Mouse (Mus musculus) gonadal fat pad, adult 2 months (tissue): ENCODE measurements around the gene 4930452B06Rik. TPM values are rescaled to one million over a fixed set of nuclear protein-coding genes. Genes with fewer than 3 reads are reported as not detected.

Source experiments
- DNase-seq: peaks from one replicate; pipeline ENCODE4 v3.0.0-alpha.2; 2012; ENCODE audit warnings: low read depth
- polyA plus RNA-seq: library from polyadenylated mRNA; depleted of rRNA; stranded (reverse); fragments of >200 nt; gene quantifications from 2 replicates; pipeline ENCODE4 v1.2.3, GENCODE M21; 2012

The 4930452B06Rik gene
- polyA plus RNA-seq, 1 experiment, result 1.8 TPM

DNA sequence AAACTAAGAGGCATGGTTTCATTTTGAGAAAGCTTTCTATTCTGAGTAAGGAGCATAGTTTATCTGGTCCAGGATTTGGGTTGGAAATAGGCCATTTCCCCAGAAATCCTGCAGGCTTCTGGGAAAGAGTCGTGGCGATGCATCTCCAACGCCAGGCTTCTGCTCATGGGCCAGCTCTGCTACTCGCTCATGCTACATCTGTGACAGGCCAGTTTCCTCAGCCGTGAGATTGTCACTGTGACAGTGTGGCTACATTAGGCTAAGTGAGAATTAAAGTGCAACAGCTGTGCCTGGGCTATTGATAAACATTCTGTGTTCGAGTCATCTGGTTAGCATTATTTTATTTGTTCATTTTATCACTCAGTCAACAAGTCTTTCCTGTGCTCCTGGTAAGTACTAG is 140.8 kb downstream of the 4930452B06Rik start:
- DNase-seq, result no peak

DNA sequence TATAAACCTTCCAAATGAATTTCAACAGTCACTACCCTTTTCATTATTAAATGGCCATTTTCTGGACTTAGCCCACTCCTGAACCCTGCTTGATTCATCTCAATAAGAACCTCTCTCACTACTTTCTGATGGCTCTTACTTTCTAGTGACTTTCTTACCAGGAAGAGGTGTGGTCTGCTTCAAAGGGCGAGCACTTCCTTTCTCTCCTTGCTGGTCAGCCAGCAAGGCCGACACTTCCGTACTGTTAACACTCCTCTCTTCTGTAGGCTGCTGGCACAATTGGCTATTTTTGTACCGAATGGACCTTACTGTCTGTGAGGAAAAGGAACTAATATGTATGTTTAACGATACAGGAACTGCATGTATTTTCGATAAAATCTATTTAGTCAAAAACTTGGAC is 148.4 kb downstream of the 4930452B06Rik start:
- DNase-seq, result no peak

DNA sequence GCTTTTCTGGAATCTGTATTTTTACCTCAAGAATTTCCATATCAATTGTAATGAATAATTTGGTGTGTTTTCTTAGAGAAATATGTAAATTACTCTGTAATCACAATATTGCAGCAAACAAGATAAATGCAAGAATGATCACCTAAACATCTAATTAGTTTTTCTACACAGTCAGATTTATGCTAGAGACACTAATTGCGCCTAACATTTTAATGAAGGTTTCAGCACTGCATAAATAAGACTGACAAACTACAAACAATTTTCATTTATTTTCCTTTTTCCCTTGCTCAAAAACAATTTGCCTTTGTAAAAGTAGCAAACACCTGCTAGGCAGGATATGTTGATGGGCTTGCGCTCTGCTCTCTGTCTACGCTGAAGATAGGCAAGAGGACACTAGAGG is 152.0 kb downstream of the 4930452B06Rik start:
- no peak for DNase-seq

DNA sequence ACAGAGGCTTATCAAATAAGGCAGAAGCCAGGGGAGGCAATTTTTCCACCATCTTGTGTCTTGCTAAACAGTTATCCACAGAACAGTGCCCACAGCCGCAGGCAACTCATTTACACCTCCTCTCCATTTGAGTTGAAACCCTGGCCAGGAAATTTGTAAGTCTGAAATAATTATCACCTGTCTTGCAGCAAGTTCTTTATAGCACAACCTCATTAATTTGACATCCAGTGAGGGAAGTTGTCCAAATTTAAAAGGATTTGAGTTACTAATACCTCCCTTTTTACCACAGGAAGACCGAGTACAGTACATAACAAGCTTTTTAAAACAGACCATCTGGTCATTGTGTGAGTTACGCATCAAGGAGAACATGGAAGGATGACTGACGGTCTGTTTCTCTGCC is 154.8 kb downstream of the 4930452B06Rik start:
- DNase-seq, result no peak

DNA sequence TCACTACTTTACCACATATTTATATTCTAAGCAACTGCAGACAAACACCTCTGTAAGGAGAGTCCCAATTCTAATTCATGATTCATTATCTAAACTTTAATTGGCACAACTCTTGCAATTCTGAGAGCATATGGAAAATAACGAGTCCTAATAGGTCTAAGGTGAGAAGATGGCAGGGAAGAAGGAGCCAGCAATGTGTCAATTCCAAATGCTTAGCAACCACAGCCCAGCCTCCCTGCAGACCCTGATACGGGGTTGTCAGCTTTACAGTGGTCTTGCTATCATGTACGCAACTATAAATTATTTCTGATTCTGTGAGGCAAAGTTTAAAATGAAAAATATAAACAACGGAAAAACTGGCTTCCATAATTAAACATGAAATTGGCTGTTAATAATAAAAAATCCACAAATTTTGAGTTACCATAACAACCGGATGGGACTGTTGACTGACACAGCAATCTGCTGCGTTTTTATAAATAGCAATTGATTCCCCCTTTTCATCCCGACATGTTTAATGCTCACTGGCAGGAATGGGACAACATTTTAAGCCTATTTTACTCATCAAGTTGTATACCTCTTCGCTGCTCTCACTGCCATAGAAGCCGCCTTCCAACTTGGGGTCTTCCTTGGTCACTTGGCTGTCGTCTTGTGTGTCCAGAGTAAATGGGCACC is 155.6 kb downstream of the 4930452B06Rik start:
- DNase-seq, result no peak

DNA sequence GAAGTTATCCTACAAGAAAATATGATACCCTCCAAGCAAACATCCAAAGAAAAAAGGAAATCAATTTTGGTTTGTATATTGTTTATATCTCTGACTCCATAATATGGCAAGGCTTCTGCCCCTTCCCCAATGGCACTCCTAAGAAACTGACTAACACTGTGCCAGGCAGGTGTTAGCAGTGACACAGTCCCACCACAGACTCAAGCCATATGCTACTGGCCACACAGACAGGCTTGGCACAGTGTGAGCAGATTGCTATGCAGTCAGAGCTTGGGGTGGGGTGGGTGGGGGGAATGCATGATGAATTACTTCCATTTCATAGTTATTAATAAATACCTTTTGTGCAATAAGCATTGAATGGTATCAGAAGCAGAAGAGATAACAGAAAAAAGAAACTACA is 157.4 kb downstream of the 4930452B06Rik start:
- DNase-seq, result no peak

DNA sequence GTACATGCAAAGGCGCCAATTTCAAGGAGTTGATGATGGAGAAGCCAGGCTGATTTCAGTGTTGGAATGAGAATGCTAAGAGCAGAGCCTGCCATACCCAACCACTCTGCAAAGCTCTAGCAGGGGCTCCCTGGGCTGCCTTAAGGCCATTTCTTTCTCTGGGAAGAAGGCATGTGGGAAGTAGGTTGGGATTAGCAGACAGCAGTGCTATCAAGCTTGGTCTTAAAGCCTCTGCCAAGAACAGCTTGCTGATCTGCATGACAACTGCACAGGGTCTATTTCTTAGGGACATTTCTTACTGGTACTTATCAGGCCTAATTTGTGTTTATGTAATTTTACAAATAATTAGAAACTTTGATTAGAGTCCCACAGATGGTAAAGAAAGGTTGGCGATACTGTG is 161.8 kb downstream of the 4930452B06Rik start:
- DNase-seq, result no peak

DNA sequence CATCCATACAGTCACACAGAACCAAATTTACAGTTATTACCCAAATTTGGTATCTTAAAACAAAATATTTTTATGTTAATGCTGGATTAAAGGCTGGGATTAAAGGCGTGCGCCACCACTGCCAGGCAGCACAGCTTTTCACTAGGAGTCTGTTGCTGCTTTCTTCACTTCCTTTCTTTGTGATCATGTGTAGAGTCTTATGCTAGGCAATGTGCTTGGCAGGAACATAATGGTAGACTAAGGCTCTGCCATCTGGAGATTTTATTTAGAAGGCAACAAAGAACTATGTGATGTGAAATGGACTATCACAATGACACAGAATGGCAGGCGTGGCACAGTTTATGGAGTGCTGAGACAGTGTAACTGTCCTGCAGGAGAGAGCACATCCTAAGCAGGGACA is 162.7 kb downstream of the 4930452B06Rik start:
- DNase-seq, result no peak

DNA sequence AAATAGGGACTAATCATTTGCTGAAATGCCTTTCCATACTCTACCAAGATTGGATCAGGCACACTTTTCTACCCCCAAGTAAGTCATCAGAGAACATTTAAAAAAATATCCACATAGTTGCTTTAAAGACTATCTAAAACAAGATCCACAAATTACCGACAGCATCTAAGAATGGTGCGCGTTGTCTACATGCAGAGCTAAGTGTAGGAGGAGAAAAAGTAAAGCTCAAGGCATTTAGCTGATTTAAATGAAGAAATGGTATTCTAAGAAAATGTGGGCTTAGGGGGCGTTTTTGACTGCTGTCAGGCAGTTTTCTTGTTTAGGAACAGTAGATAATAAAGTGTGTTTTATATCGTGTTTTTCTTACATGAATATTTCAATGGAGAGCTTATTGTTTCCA is 163.5 kb downstream of the 4930452B06Rik start:
- DNase-seq, result no peak

DNA sequence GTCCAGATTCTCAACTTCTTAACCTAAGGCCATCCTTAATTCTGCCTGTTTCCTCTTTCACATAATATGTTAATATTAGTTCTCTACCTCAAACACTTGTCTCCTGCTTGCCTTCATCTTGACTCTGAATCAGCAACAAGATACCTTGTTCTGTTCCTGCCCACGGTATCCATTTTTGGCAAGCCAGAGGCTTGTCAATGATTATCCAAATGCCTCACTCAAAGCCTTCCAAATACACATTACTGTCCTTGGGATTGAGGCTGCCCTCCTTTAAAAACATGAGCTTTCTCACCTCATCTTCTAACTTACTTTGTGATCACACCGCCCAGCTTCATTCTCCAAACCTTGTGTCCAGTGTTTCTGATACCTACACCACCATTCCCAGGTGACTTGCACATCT is 170.3 kb downstream of the 4930452B06Rik start:
- no peak for DNase-seq

DNA sequence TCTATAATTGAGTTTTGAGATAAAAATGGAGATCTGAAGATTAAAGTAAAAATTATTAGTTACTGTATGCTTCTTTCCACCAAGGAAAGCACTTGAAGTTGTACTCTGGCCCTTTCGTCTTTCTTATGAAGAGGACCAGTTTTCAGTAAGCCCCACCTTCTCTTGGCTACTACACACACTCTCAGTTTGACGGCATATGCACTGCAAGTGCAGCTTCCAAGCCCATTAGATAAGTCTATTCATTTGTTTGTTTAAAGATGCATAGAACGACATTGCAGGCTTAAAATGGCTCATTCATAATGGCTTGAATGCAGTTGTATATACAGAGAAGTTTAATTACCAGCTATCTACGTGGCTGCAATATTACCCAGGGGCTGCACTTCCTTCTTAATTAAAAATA is 171.1 kb downstream of the 4930452B06Rik start:
- no peak for DNase-seq

DNA sequence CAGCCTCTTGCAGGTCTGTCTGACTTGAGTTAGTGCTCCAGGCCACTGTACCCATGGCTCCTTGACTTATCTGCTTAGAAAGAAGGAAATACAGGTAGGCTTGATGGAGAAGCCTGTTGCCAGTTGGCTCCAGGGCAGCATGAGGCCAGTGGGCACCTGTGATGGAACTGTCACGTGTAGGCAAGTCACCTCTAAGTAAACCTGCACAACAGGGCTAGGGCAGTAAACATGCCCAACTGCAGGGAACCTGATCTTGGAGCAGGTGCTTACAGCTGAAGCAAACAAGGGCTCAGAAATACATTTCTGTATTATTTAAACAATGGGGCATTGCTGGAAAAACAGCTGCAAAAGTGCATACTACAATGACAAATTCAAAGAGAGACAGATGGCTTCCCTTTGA is 171.8 kb downstream of the 4930452B06Rik start:
- DNase-seq, result no peak

DNA sequence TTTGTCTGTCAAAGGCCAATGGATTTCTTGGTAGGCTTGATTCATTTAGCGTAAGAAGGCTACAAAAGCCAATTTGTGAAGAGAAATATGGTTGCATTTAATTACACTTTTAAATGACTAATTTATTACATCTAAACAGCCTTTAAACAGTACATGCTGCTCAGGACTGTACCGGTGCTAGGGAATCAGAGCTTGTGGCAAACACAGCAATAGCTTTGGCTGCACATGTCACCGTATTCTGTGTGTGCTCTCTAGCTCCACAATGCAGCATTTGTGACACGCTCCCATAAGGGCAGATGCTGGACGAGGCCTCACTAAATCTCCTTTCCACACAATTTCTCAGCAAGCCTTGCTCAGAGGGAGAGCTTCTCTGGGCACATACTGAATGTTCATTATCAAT is 187.9 kb downstream of the 4930452B06Rik start:
- no peak for DNase-seq

DNA sequence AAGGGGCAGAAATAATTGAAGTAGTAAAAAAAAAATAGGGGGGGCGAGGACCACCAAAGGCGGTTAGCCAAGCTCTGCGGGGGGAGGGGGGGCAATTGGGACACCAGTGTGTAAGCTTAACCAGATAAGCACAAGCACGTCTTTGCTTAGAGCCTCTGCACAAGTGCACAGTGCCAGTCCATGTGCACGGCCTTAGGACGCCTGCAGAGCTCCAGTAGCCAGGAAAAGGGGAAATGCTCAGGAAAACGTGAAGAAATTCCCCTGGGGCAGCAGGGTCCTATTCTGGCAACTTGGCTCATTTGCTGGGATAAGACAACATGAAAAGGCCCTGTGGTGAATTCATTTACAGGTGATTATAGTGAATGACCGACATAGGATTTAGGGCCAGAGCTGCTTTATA is 188.7 kb downstream of the 4930452B06Rik start:
- no peak for DNase-seq

DNA sequence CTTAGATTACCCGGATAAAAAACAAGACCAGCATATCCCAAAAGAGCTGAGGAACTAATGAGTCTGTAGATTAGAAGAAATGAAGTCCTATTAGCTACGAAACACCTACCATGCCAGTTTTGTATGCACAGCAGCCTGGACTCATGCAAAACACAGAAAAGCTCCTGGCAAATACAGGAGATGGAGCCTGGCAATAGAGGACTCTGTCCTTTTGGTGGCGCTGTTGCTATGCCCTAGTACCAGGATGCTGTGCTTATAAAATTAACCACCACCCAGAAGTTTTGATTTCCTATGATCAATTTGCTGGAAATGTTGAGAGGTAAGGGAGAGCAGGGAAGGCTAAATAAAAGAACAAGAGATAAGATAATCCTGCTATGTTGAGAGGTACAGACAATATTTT is 189.4 kb downstream of the 4930452B06Rik start:
- DNase-seq, result no peak

DNA sequence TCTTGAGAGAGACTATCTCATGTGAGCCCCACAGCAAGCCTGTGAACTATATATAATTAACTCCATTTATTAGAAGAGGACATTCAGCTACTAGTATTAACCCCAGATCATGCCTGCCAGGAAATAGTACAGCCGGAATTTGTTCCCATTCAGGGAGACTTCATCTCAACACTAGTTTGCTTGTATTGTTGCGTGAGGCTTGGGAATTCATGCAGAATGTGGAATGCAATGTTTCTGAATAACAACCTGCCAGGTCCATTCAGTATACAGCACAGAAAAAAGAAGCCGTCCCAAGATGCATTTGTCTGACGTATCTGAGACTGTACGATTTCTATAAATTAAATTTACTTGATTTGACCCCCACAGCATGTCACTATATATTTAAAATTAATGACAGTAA is 190.2 kb downstream of the 4930452B06Rik start:
- no peak for DNase-seq

DNA sequence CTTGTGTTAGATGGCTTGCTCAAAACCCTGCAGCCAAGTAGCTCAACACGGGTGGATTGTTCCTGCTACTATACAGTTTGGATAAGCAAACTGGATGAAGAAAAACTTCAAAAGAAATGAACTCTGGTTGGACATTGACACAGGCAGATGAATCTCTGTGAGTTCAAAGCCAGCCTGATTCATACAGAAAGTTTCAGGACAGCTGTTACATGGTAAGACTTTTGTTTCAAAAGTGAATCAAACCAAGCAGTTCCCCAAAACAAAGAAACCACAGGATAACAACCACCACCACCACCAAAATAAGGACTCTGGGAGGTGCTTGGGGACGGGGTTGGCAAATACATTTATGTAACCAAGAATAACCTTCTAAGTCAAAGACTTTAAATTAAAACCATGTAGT is 193.2 kb downstream of the 4930452B06Rik start:
- DNase-seq, result no peak

DNA sequence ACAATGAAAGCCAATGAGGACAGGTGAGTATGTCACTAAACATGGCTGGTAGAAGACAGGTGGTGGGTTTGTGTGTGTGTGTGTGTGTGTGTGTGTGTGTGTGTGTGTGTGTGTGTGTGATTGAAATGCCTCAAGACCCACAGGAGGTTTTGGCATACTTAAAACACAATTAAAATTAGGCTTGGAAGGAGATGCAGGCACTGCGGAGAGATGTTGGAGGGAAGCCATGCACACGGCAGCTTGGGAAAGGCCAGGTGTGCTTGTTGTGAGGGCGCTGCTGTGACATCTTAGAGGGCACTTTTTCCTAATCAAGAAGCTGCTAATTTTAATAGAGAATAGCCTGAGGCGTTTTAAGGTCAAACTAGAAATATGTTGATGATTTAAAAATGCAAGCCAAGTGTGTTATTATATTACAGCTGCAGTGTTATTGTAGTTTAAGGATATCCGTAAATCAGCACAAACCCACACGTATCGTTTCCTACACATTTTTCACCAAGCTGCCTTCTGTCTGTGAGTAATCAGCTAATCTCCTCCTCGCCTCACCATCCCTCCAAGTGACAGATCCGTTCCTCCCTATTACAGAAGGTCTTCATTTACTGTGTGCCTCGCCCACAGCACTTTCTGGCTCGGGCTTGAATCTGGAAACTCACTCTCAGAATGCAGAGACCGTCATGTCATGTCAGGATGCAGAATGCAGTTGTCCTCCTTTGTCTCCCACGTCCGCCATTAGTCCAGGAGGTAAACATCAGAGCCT is 201.5 kb downstream of the 4930452B06Rik start:
- no peak for DNase-seq

DNA sequence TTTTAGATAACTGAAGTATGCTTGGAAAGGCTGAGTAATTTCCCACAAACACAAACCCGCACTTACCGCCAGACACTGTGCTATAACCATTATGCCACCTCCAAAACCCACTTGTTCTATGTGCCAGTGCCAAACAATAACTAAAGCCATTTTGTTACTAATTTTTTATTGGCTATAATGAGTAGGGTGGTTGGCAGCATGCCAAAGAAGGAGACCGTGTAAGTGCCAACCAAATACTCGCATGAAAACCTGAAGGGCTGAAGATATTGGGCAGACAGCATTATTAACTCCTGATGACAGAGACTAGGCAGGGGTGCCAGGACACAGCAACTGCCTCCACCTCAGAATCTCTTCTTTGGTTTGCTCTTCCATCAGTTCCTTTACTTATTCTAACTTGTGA is 203.1 kb downstream of the 4930452B06Rik start:
- no peak for DNase-seq

DNA sequence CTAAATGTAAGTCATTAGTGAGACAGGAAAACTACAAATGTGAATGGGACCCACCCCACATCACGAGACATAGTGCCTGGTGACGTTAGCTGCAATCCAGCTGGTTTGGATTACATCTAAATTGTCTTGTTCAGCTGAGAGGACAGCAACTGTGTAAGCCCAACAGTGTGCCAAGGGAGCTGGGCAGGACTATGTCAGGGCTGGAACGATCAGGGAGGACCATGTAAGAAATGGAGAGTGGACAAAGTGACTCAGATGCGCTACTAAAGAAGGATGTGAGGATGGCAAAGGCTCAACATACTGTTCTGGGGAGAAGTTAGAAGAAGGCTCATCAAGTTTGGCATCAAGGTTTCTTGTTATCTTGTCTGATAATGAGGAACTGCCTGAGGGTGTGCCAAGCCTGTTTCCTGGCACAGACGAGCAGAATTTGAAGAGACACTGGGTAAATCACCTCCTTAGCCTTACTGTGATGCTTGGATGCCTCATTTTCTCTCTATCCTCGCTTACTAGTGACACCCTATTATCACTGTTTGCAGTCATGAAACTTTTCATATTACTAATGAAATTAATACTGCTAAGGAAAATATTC is 203.6 kb downstream of the 4930452B06Rik start:
- DNase-seq, result no peak

DNA sequence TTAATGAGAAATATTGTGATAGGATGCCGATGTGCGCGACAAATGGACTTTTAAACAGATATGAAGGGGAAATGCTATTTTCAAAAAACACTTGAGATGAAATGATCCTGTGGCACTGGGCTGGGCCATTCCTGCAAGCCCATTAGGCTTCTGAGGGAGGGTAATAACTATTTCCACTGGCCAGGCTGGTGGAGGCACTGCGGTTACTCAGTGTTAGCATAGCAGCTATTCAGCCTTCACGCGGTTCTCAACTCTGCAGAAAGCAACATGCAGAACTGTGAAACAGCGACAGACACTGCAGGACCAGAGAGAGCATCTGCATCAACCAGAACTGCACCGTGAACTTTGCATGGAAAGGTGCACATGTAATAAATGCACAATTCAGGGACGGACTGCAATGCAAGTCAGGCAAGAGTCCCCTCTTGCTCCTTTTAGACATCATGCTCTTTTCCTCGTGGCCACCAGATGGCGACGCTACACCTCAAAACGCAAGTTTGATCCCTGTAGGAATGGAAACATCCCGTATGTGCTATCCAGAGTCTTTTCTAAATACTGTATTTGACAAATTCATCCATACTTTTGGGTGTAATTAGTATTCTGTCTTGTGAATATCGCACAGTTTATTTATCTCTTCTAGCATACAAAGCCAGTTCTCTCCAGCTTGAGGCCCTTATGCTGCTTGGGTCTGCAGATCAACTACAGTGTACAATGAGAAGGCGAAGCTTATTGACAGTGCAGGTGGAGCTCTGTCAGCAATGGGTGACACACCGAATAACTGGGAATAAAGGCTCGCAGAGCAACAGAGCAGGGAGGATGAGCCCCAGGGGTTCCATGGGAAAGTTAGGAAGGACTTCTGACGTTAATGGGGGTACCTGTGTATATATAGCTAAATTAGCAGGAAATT is 205.6 kb downstream of the 4930452B06Rik start:
- no peak for DNase-seq

DNA sequence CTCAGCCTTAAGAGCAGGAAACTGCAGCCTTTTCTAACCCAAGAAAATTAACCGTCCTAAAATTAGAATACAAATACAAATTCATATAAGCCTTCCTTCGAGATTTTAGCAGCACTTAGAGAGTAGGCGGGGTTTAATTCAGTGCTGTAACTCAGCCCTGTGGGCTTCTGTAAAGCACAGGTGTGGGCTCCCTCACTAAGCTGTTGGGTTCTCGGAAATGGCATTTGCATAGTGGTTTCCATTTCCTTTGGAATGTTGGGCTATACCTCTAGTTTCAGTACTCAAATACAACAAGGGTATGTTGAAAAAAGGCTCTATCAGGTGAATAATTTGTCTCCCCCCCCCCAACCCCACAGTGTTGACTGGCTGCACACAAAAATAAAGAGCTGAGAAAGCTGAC is 206.3 kb downstream of the 4930452B06Rik start:
- DNase-seq, result no peak
